10 mouse cellular contexts compared by ENCODE assay signal in genomic region chrX:166931048-166931447, GRCm38 (mm10).
DNase-seq lines count a peak whose midpoint lies in the region; ATAC-seq and TF ChIP-seq lines count a peak whose summit lies in the region.
"Had no signal": no experiment of that assay in that cellular context is flagged by ENCODE, and none has a peak within 500 bp of the region (broad histone marks: within the 10 kb centered on the region; RNA-seq: fewer than 3 reads in every experiment).

No protein-coding gene starts in this region.

- no peaks in the 10 kb centered on the region for H3K4me1 ChIP-seq in kidney, postnatal 0 days (replicated peaks; ENCODE audit: insufficient read depth, low read length)
- no peaks in the 10 kb centered on the region for H3K4me1 ChIP-seq in midbrain, postnatal 0 days (ENCODE audit: insufficient read depth, low read length)
- H3K4me1 ChIP-seq: embryonic facial prominence, embryonic 10.5 days had no signal

- H3K36me3 ChIP-seq in kidney, postnatal 0 days (ENCODE audit: insufficient read depth, low read length): no peaks in the 10 kb centered on the region
- H3K36me3 ChIP-seq in midbrain, postnatal 0 days (ENCODE audit: insufficient read depth, low read length): no peaks in the 10 kb centered on the region
- H3K36me3 ChIP-seq: embryonic facial prominence, embryonic 10.5 days had no signal

- WGBS in kidney, postnatal 0 days: 42% methylated on average over 4 of the region's 4 CpGs
- 65% methylated on average over 4 of the region's 4 CpGs for WGBS in midbrain, postnatal 0 days

- no peak overlapping the region for H3K4me3 ChIP-seq in kidney, postnatal 0 days (replicated peaks; ENCODE audit: low read depth, low read length)
- no peak overlapping the region for H3K4me3 ChIP-seq in midbrain, postnatal 0 days (ENCODE audit: low read depth, low read length)
- H3K4me3 ChIP-seq: embryonic facial prominence, embryonic 10.5 days had no signal

- H3K4me2 ChIP-seq in kidney, postnatal 0 days (ENCODE audit: low read length): no peak overlapping the region
- H3K4me2 ChIP-seq in midbrain, postnatal 0 days (ENCODE audit: low read depth, low read length, poor library complexity, severe bottlenecking): no peak overlapping the region

- TF ChIP-seq CTCF in kidney, postnatal 0 days (IDR thresholded peaks at IDR 0.05; ENCODE audit: low read depth): no peak
- TF ChIP-seq CTCF in midbrain, postnatal 0 days (IDR thresholded peaks at IDR 0.05): no peak

- H3K27me3 ChIP-seq in kidney, postnatal 0 days (ENCODE audit: insufficient read depth, low read length): no peaks in the 10 kb centered on the region
- H3K27me3 ChIP-seq in midbrain, postnatal 0 days (ENCODE audit: insufficient read depth, low read length): no peaks in the 10 kb centered on the region; the same call in 1 of the 2 replicates

- H3K27ac ChIP-seq in kidney, postnatal 0 days: 0 out of 2 replicates have a peak overlapping the region, but pooled peaks have one; percentile 2
- H3K27ac ChIP-seq in midbrain, postnatal 0 days (ENCODE audit: low read depth, low read length): no peak overlapping the region
- H3K27ac ChIP-seq: embryonic facial prominence, embryonic 10.5 days; liver, embryonic 14.5 days had no signal

- no peaks in the 10 kb centered on the region for H3K9me3 ChIP-seq in kidney, postnatal 0 days (replicated peaks; ENCODE audit: low read length)
- H3K9me3 ChIP-seq in midbrain, postnatal 0 days (ENCODE audit: low read length): no peaks in the 10 kb centered on the region
- H3K9me3 ChIP-seq: embryonic facial prominence, embryonic 10.5 days had no signal

- no peak; the same call in 1 of the 2 replicates for ATAC-seq in kidney, postnatal 0 days (replicated peaks; ENCODE audit: low FRiP score, low read depth)
- ATAC-seq in midbrain, postnatal 0 days (ENCODE audit: low FRiP score): no peak

- H3K9ac ChIP-seq in kidney, postnatal 0 days (ENCODE audit: low read depth, low read length): no peak overlapping the region
- no peak overlapping the region for H3K9ac ChIP-seq in midbrain, postnatal 0 days (replicated peaks; ENCODE audit: low read length, poor library complexity, severe bottlenecking)
- H3K9ac ChIP-seq: liver, embryonic 14.5 days had no signal

- DNase-seq in adrenal gland, adult 2 months: peak; percentile 28
- DNase-seq in adrenal gland, postnatal 25 days: no peak
- DNase-seq in urinary bladder, postnatal 14 days (ENCODE audit: low spot score): peak; percentile 4
- no peak for DNase-seq in urinary bladder, postnatal 10 days (ENCODE audit: low spot score)
- peak; percentile 71 for DNase-seq in kidney, postnatal 0 days (ENCODE audit: low spot score)
- DNase-seq in left cerebral cortex, adult 11 months (ENCODE audit: low spot score): no peak
- DNase-seq in midbrain, postnatal 0 days (ENCODE audit: low spot score): no peak
- no peak for DNase-seq in urinary bladder, postnatal 4 days (ENCODE audit: low spot score in 2 of 2)

Comparison
In these comparisons a context has a peak if more than half of its experiments do, and no peak if none do; other contexts are left out.
1. DNase-seq: peak in adrenal gland, adult 2 months (single experiment), urinary bladder, postnatal 14 days (single experiment) and kidney, postnatal 0 days (single experiment); none in adrenal gland, postnatal 25 days (single experiment), urinary bladder, postnatal 10 days (single experiment), left cerebral cortex, adult 11 months (single experiment), midbrain, postnatal 0 days (single experiment) and urinary bladder, postnatal 4 days (0 of 2).